In genomic region chr5:149050588-149051160, GRCm38 (mm10) we compare ENCODE assay signal across 7 mouse cellular contexts. TPM values are rescaled to one million over a fixed set of nuclear protein-coding genes. Genes with fewer than 3 reads are reported as not detected.
DNase-seq lines count a peak whose midpoint lies in the region; ATAC-seq lines count a peak whose summit lies in the region.

No protein-coding gene starts in this region.

- no peak for ATAC-seq in forebrain, embryonic 15.5 days (replicated peaks)
- no peak for ATAC-seq in limb, embryonic 15.5 days (ENCODE audit: insufficient number of reproducible peaks, low FRiP score, low TSS enrichment, low read depth)

- H3K4me1 ChIP-seq in forebrain, embryonic 15.5 days = peaks cover 33% of the 10 kb centered on the region
- peaks cover 16% of the 10 kb centered on the region for H3K4me1 ChIP-seq in limb, embryonic 15.5 days

- no peaks in the 10 kb centered on the region for H3K9me3 ChIP-seq in forebrain, embryonic 15.5 days
- no peaks in the 10 kb centered on the region for H3K9me3 ChIP-seq in limb, embryonic 15.5 days

- peak overlapping the region; percentile 92 for H3K4me3 ChIP-seq in forebrain, embryonic 15.5 days
- H3K4me3 ChIP-seq in limb, embryonic 15.5 days = peak overlapping the region; percentile 73

- H3K4me2 ChIP-seq in forebrain, embryonic 15.5 days (replicated peaks) = peak overlapping the region; percentile 77
- H3K4me2 ChIP-seq in limb, embryonic 15.5 days = peak overlapping the region; percentile 62

- H3K27ac ChIP-seq in forebrain, embryonic 15.5 days (replicated peaks) = peak overlapping the region; percentile 99; the same call in 1 of the 2 replicates
- peak overlapping the region; percentile 100 for H3K27ac ChIP-seq in limb, embryonic 15.5 days

- peak; percentile 35 for DNase-seq in thymus, postnatal 0 days (ENCODE audit: low spot score)
- no peak for DNase-seq in thymus, postnatal 10 days (ENCODE audit: low spot score in 2 of 2)
- DNase-seq in MN1 (ENCODE audit: low spot score) = no peak
- no peak for DNase-seq in spleen, postnatal 36 days (ENCODE audit: low spot score in 2 of 2)
- no peak for DNase-seq in right cerebral cortex, postnatal 10 days (ENCODE audit: low spot score in 2 of 2)

- H3K36me3 ChIP-seq in forebrain, embryonic 15.5 days = peaks cover 20% of the 10 kb centered on the region
- peaks cover 20% of the 10 kb centered on the region for H3K36me3 ChIP-seq in limb, embryonic 15.5 days

- H3K27me3 ChIP-seq in forebrain, embryonic 15.5 days = no peaks in the 10 kb centered on the region
- H3K27me3 ChIP-seq in limb, embryonic 15.5 days = no peaks in the 10 kb centered on the region

- peak overlapping the region; percentile 84 for H3K9ac ChIP-seq in forebrain, embryonic 15.5 days (replicated peaks)
- H3K9ac ChIP-seq in limb, embryonic 15.5 days = peak overlapping the region; percentile 97; the same call in 1 of the 2 replicates

- WGBS in forebrain, embryonic 15.5 days = 15% methylated on average over 10 of the region's 10 CpGs
- WGBS in limb, embryonic 15.5 days = 8% methylated on average over 10 of the region's 10 CpGs

RNA-seq across cellular contexts. Expression of gene Gm42791, which starts 55.7 kb away (rescaled TPM):
- 0.79 TPM in 1 of 2 replicates, not detected in the other for polyA plus RNA-seq in thymus, postnatal 0 days (2015; fragmentation: Nextera tagmentation; extraction: Ambion mirVana)
- 5.6 and 7.4 TPM in 2 replicates for polyA plus RNA-seq in forebrain, embryonic 15.5 days (2015; fragmentation: Nextera tagmentation; extraction: Ambion mirVana)
- 1.2 and 3.7 TPM in 2 replicates for polyA plus RNA-seq in limb, embryonic 15.5 days (2015; fragmentation: Nextera tagmentation; extraction: Ambion mirVana)
